Mouse (Mus musculus): ENCODE measurements around the gene Ash1l.

The Ash1l gene

DNA sequence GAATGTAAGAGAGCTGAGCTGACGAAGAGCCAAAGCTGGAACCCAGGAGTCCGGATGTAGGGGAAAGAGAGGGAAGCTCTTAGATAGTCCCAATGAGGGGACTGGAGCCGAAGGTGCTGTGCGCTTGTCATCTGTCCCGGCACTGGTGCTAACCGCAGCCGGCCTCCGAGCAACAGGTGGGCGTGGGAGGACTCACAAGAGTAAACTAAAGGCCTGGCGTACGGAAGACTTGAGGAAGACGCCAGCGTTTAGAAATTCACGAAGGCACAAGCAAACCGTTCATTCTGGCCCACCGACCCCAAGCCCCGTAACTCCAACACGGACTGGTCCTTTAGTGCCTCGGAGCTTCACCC is 151.0 kb downstream of the Ash1l start:
- POLR2A ChIA-PET: interaction anchor here (0.5 to 5.0 kb wide), 36 partner anchors 8 to 471 kb away, joined by 3 to 63 read pairs (median 4); partner anchors contain the start of genes Rusc1 (in 3 of the 4), Clk2 (in 2 of the 4), Fam189b (in 1 of the 4) and Gba (in 1 of the 4)
- CTCF ChIA-PET: interaction anchor here in 3 of 4 experiments (1.0 to 1.7 kb wide), 9 partner anchors 10 to 277 kb away, joined by 3 to 10 read pairs (median 5); partner anchors contain the start of genes Adam15 (in 1 of the 3), Hcn3 (in 1 of the 3) and Pklr (in 1 of the 3)

DNA sequence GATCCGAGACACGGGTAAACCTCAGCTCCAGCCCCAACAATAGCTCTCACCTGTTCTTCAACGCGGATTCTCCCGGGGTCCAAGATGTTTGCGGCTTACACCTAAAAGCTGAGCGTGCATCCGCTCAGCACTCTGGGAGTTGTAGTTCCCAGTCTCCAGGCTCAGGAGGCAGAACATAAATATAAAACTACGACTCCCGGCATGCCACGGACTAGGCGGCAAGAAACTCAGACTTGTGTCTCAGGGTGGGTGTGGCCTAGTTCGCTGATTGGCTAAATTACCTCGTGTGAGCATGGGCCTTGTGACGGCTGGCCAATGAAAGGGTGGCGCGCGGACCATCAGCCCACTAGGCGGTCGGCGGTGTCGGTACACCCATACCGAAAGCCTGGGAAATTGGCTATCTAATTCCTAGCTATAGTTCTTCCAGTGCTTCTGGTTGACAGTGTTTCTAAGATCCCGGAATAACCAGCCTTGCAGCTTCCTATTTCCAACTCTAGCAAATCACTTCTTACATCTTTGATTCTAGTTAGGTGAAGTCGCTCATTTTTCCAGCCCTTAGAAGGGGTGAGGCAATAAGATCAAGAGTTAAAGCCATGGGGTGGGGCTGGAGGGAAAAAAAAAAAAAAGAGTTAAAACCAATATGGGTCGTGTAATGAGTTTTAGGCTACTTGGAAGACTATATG is 151.5 kb downstream of the Ash1l start, which contains the start of gene Fdps:
Gene Fdps (minus strand): TSS at position 148 of the 683 bp plus-strand sequence.
- ChIA-PET CTCF (interaction anchor here (0.5 to 1.7 kb wide), 15 partner anchors 11 to 1032 kb away, joined by 3 to 10 read pairs (median 4); partner anchors contain the start of genes Adam15 (in 1 of the 4), Hcn3 (in 1 of the 4) and Pklr (in 1 of the 4)), POLR2A (interaction anchor here (0.5 to 5.0 kb wide), 43 partner anchors 8 to 611 kb away, joined by 3 to 63 read pairs (median 4); partner anchors contain the start of genes Rusc1 (in 3 of the 4), Clk2 (in 2 of the 4), Fam189b (in 1 of the 4) and Gba (in 1 of the 4))

DNA sequence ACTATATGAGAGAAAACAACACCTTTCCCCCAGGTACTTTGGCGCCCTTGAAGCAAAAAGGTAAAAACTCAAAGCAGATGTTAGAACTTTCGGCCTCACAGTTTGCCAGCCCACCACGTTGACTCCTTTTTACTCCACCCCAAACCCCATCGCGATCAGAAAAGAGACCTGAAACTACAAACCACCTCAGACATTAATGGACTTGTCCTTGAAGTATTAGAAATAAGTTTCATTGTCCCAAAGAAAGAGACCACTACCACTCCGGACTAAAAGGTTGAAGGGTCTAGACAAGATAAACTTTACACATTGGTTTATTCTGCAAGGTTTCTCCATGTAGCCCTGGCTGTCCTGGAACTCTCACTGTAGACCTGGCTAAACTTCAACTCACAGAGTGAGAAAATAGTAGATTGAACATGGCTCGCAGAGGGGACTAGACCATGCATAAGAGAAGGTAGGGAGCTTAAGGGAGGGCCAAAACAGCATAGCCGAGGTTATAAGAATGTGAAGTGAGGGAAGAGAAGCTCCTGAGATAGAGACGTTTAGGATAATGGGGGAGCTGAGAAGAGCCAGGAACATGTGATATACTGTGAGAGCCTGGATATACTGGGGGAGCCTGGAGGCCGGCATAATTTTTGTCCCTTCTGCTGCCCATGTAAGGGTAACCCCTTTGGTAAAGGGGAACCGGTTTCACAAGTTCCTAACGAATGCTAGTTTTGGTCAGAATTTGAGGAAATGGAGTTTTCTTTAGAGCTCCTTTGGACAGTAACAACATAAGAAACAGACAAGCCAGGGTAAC is 152.3 kb downstream of the Ash1l start:
- ChIA-PET CTCF (interaction anchor here in 1 of 4 experiments (0.7 to 1.7 kb wide), 6 partner anchors 11 to 163 kb away, joined by 3 to 10 read pairs (median 6); partner anchors contain the start of gene Pklr), POLR2A (interaction anchor here (0.6 to 5.0 kb wide), 24 partner anchors 8 to 359 kb away, joined by 3 to 63 read pairs (median 4); partner anchors contain the start of genes Rusc1 (in 3 of the 4), Clk2 (in 1 of the 4), Fam189b (in 1 of the 4) and Hcn3 (in 1 of the 4))

DNA sequence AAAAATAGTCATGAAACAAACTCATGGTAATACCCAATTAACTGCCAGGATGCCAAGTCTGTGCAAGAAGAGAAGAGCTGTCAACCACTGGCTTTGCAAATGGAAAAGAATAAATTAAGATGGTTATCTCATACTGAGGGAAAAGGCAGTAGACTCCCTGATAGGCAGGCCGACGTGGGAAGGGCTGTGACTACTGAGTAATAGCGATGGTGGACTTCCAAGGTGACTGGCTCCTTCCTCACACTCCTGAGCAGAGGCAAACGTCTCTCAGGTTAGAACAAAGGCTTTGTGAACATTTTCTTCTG is 152.8 kb downstream of the Ash1l start:
- ChIA-PET POLR2A (interaction anchor here in 2 of 4 experiments (0.9 to 5.0 kb wide), 7 partner anchors 12 to 130 kb away, joined by 3 to 63 read pairs (median 12); partner anchors contain the start of genes Rusc1 (in 2 of the 2), Clk2 (in 1 of the 2) and Mtx1 (in 1 of the 2)), CTCF (interaction anchor here in 1 of 4 experiments (0.7 kb wide), 1 partner anchor 13 kb away, joined by 3 read pairs; no protein-coding TSS in a partner anchor)

DNA sequence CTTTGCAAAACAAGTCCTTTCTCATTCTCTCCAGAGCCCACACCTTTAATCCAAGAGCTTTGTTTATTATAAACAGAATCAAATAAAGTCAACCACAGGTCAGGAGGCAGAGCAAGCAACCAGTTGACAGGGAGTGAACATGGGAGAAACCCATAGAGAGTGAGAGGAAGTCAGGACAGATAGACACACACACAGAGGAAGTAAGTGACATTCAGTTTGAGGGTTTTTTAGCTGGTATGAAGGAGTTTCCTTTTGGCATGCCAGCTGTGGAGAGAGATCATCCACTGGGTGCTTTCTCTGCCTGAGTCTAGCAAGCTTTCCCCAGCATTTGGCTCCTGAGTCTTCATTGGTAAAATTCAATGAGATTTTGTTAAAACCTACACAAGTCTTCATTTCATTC is 156.5 kb downstream of the Ash1l start:
- CTCF ChIA-PET: interaction anchor here in 1 of 4 experiments (0.5 to 1.5 kb wide), 4 partner anchors 9 to 30 kb away, joined by 3 to 10 read pairs (median 3); no protein-coding TSS in a partner anchor

DNA sequence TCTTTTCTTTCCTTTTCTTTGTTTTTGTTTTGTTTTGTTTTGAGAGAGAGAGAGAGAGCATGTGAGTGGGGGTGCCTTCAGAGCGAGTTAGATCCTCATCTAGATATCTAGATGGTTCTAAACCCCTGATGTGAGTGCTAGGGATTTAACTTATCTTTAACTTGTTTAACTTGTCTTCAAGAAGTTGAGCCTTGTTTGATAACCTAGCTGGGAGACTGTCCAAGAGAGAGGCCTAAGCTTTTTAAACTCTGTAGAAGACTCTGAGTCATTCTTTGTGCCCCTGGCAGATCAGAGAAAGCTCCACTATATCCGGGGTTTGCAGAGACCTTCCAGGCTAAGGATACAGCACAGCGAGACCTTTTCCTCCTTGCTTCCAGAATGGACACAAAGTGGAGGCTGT is 157.1 kb downstream of the Ash1l start:
- CTCF ChIA-PET: interaction anchor here in 2 of 4 experiments (0.5 to 1.5 kb wide), 4 partner anchors 9 to 220 kb away, joined by 3 to 10 read pairs (median 4); no protein-coding TSS in a partner anchor
- POLR2A ChIA-PET: interaction anchor here in 1 of 4 experiments (0.8 to 1.3 kb wide), 2 partner anchors 17 to 329 kb away, joined by 3 to 4 read pairs; partner anchors contain the start of gene Pbxip1

More for the DNA sequence above, 156.5 kb downstream of the Ash1l start:
- POLR2A ChIA-PET: no interaction called here

DNA sequence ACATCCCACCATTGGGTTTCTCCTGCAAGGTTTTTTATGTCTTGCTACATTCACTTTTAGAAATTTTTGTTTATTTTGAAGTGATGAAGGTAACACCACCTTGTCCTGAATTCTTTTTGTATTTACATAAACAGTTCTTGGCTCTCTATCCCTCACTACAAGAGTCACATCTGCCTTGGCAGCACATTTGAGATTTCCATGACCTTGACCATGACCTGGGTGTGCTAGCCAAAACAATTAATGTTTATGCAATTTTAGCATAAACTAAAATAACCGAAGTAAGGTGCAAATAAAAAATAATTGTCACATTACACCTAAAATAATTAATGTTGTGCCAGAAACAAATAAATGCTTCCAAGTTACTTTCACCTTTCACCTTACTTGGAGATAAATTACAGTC is 157.7 kb downstream of the Ash1l start:
- ChIA-PET POLR2A (interaction anchor here in 2 of 4 experiments (0.8 to 3.4 kb wide), 3 partner anchors 16 to 328 kb away, joined by 3 to 12 read pairs (median 4); partner anchors contain the start of genes Pbxip1 (in 1 of the 2) and Rusc1 (in 1 of the 2)), CTCF (interaction anchor here in 2 of 4 experiments (0.9 to 1.5 kb wide), 2 partner anchors 8 kb away, joined by 4 to 10 read pairs; no protein-coding TSS in a partner anchor)

DNA sequence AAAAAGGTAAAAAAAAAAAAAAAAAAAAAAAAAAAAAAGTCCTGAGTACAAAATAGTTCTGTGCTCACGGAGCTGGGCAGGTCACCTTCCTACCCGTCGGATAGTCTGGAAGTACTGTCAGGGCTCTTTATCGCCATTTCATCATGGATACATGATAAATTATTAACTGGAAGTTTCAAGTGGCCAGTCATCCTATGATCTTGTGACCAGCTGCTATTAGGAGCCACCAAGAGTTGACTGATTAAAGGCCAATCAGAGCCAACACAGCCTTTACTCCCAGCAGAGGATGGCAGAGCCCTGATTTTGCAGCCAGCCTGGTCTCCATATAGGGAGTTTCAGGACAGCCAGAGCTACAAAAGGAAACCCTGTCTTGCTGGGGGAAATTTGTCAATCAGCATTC is 162.6 kb downstream of the Ash1l start:
- POLR2A ChIA-PET: interaction anchor here in 2 of 4 experiments (0.6 to 1.1 kb wide), 5 partner anchors 11 to 765 kb away, joined by 3 to 5 read pairs (median 3); partner anchors contain the start of gene Fdps (in 1 of the 2)
- CTCF ChIA-PET: interaction anchor here in 1 of 4 experiments (0.6 to 1.7 kb wide), 5 partner anchors 19 to 131 kb away, joined by 3 to 4 read pairs (median 3); no protein-coding TSS in a partner anchor

DNA sequence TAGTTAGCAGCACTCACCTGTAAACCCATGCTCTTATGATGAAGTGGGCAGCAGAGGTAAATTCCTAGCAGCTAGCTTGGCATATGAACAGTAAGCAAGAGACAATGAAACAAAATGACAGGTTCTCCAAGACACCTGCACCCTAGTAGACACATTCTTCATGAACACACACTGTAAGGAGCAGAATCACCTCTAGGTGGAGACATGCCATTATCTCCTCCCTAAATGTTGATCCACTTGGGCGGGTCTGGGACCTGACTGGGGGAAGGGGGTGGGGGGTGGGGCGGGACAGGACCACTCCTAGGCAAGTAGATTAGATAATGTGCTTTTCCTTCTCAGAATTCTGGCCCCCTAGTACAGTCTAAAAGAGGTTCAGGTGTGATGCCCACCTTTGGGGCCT is 165.1 kb downstream of the Ash1l start:
- POLR2A ChIA-PET: interaction anchor here (0.5 to 3.1 kb wide), 13 partner anchors 13 to 178 kb away, joined by 3 to 14 read pairs (median 3); partner anchors contain the start of genes Fdps (in 2 of the 4), Gm43738 (in 1 of the 4) and Scamp3 (in 1 of the 4)

DNA sequence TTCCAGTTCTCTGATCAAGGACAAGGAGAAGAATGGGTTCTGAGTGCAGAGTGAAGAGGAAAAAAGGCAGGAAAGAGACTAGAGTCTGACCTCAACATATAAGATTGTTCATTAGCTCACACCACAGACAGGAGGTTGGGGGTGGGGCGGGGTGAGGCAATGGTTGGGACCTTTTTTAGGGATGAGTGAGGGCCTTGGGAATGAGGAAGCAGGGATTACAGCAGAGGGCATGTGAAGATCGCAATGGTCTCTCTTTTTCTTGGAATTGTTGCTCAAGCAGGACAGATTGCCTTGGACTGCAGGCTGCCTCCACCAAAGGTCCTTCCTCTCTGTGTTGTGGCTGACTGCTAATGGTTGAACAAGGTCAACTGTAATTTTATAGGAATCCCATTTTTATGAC is 172.9 kb downstream of the Ash1l start:
- ChIA-PET POLR2A (interaction anchor here in 2 of 4 experiments (0.8 to 1.5 kb wide), 4 partner anchors 11 to 42 kb away, joined by 3 to 5 read pairs (median 4); partner anchors contain the start of gene Clk2 (in 1 of the 2)), CTCF (interaction anchor here in 2 of 4 experiments (0.6 to 0.8 kb wide), 2 partner anchors 28 to 156 kb away, joined by 3 to 4 read pairs; no protein-coding TSS in a partner anchor)

More for the DNA sequence above, 165.1 kb downstream of the Ash1l start:
- CTCF ChIA-PET: interaction anchor here (0.6 to 3.6 kb wide), 41 partner anchors 8 to 571 kb away, joined by 3 to 24 read pairs (median 4); partner anchors contain the start of genes Fdps (in 2 of the 4), Gm43738 (in 2 of the 4), Hcn3 (in 2 of the 4) and Fam189b (in 1 of the 4)

DNA sequence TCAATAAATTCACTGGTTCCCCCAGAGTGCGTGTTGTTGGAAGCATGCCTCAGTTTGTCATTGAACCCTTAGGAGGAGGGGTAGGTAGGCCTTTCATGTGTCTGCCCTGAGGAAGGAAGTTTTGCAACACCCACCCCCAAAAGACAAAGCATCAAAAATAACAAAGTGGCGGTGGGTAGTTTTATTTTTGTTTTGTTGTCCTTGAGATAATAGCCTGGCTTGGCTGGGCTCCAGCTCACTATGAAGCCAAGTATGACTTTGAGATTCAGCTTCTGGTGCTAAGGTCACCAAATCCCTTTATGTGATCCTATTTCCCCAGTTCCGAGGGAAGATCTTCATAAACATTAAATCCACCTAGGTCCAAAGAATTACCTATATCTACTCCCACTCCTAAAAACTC is 173.8 kb downstream of the Ash1l start:
- ChIA-PET CTCF (interaction anchor here in 2 of 4 experiments (0.6 to 1.0 kb wide), 3 partner anchors 12 to 714 kb away, joined by 3 to 7 read pairs (median 3); partner anchors contain the start of genes Pklr (in 1 of the 2) and Pmf1 (in 1 of the 2)), POLR2A (interaction anchor here in 1 of 4 experiments (1.2 to 1.5 kb wide), 2 partner anchors 10 to 24 kb away, joined by 3 to 4 read pairs; no protein-coding TSS in a partner anchor)

DNA sequence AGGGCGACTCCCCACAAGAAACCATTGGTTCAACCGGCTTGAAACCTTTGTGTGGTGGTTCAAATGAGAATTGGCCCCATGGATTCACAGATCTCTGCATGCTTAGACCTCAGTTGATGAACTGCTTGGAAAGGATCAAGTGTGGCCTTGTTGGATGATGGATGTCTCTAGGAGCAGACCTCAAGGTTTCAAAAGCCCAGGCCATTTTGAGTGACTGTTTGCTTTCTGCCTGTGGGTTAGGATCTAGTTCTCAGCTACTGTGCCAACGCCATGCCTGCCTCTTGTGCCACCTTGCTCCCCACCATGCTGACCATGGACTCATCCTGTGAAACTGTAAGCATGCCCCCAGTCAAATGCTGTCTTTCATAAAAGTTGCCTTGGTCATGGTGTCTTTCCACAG is 175.6 kb downstream of the Ash1l start:
- POLR2A ChIA-PET: interaction anchor here in 1 of 4 experiments (1.4 kb wide), 1 partner anchor 21 kb away, joined by 4 read pairs; no protein-coding TSS in a partner anchor

More for the DNA sequence above, 175.6 kb downstream of the Ash1l start:
- CTCF ChIA-PET: interaction anchor here in 1 of 4 experiments (1.1 kb wide), 1 partner anchor 10 kb away, joined by 3 read pairs; no protein-coding TSS in a partner anchor

Measured in embryonic stem cell, embryonic (primary cell).